Mouse (Mus musculus) bone marrow macrophage, adult 2 months (primary cell): Measurements from ENCODE around the gene Ntf3.

Experiments
- CTCF ChIP-seq: IDR thresholded peaks from 2 replicates; pipeline ENCODE4 v1.5.1; 2012; ENCODE audit warnings: low read depth, mild to moderate bottlenecking, low read length, moderate library complexity
- POLR2A ChIP-seq: IDR thresholded peaks from 2 replicates; pipeline ENCODE4 v1.6.1; 2012; ENCODE audit warnings: mild to moderate bottlenecking, low read depth, low read length, borderline replicate concordance

GRCm38 (mm10) chr6:126097471-126097870 is 69.2 kb downstream of the Ntf3 start:
- TF ChIP-seq POLR2A = no peak
- TF ChIP-seq CTCF = no peak
